Mouse (Mus musculus) common myeloid progenitor, adult 5-6 weeks (primary cell): ENCODE measurements around the gene Rpl19. TPM values are rescaled to one million over a fixed set of nuclear protein-coding genes. Genes with fewer than 3 reads are reported as not detected.

Experiments
- total RNA-seq: library from RNA; stranded (forward); fragments of 200-1000, 187-1606 nt; gene quantifications from 2 replicates; pipeline ENCODE4 v1.2.3, GENCODE M21; 2017

The Rpl19 gene
- total RNA-seq, 1 experiment from 2014 or later = 1,577 TPM

Other genes with a start within 250 kb of the Rpl19 start
- 2,081 and 2,105 TPM in 2 replicates for gene Rpl23, start 244.3 kb upstream of the Rpl19 start, total RNA-seq
- 79.1 and 126 TPM in 2 replicates for gene Lasp1, start 227.7 kb upstream of the Rpl19 start, total RNA-seq
- 0.69 and 1.7 TPM in 2 replicates for gene B230217C12Rik, start 185.9 kb upstream of the Rpl19 start, total RNA-seq
- gene Fbxo47, start 142.6 kb upstream of the Rpl19 start, total RNA-seq = 0.09 and 1.1 TPM in 2 replicates
- gene Plxdc1, start 40.3 kb upstream of the Rpl19 start, total RNA-seq = 1.2 and 3.3 TPM in 2 replicates
- 1.2 and 2.2 TPM in 2 replicates for gene Arl5c, start 30.5 kb upstream of the Rpl19 start, total RNA-seq
- not detected in 2 replicates for gene Cacnb1, start 3.7 kb upstream of the Rpl19 start, total RNA-seq
- gene Stac2, start 26.8 kb downstream of the Rpl19 start, total RNA-seq = not detected in 2 replicates
- gene Fbxl20, start 123.7 kb downstream of the Rpl19 start, total RNA-seq = 13.2 and 14.1 TPM in 2 replicates
- 53.2 and 58.4 TPM in 2 replicates for gene Med1, start 166.6 kb downstream of the Rpl19 start, total RNA-seq
- 59.3 and 67.3 TPM in 2 replicates for gene Cdk12, start 176.3 kb downstream of the Rpl19 start, total RNA-seq